Mouse (Mus musculus) limb, embryonic 14.5 days (tissue): ENCODE results near the gene Fam186b. TPM values are rescaled to one million over a fixed set of nuclear protein-coding genes. Genes with fewer than 3 reads are reported as not detected.

Source experiments
- ATAC-seq: fragments of 200-750 bp; cut with Nextera tagmentation; 2 replicates; pipeline ENCODE4 v1.8.0; 2017; ENCODE audit warnings: low read depth, moderate number of reproducible peaks, moderate TSS enrichment; ENCODE audit not compliant: low FRiP score
- DNase-seq: peaks from one replicate; pipeline ENCODE4 v3.0.0-alpha.2; 2015; ENCODE audit warnings: low spot score
- H3K27ac ChIP-seq: fragments of 300-500 bp; sonication (generic); replicated peaks from 2 replicates; pipeline ENCODE4 v1.5.1; 2014; ENCODE audit warnings: low read depth, mild to moderate bottlenecking, low read length, moderate library complexity, mixed read lengths
- H3K27me3 ChIP-seq: fragments of 300-500 bp; sonication (generic); 2 replicates; pipeline ENCODE4 v1.6.1; 2014; ENCODE audit warnings: low read length, mixed read lengths; ENCODE audit not compliant: control insufficient read depth, insufficient read depth
- H3K36me3 ChIP-seq: fragments of 300-500 bp; sonication (generic); 2 replicates; pipeline ENCODE4 v1.6.1; 2014; ENCODE audit warnings: mild to moderate bottlenecking, low read length, moderate library complexity, mixed read lengths; ENCODE audit not compliant: control insufficient read depth, insufficient read depth
- H3K4me1 ChIP-seq: fragments of 300-500 bp; sonication (generic); 2 replicates; pipeline ENCODE4 v1.6.1; 2014; ENCODE audit warnings: antibody characterized with exemption, low read length, mixed read lengths; ENCODE audit not compliant: control insufficient read depth, insufficient read depth
- H3K4me2 ChIP-seq: fragments of 300-500 bp; sonication (generic); replicated peaks from 2 replicates; pipeline ENCODE4 v1.6.1; 2014; ENCODE audit warnings: low read depth, mild to moderate bottlenecking, low read length, moderate library complexity; ENCODE audit not compliant: severe bottlenecking
- H3K4me3 ChIP-seq: fragments of 300-500 bp; sonication (generic); replicated peaks from 2 replicates; pipeline ENCODE4 v1.5.1; 2014; ENCODE audit warnings: low read length
- H3K9ac ChIP-seq: fragments of 300-500 bp; sonication (generic); 2 replicates; pipeline ENCODE4 v1.6.1; 2014; ENCODE audit warnings: mild to moderate bottlenecking, low read depth, low read length, moderate library complexity; ENCODE audit not compliant: severe bottlenecking
- H3K9me3 ChIP-seq: fragments of 300-500 bp; sonication (generic); 2 replicates; pipeline ENCODE4 v1.6.1; 2016; ENCODE audit warnings: low read length; ENCODE audit not compliant: control insufficient read depth
- POLR2A ChIP-seq: fragments of 200-500 bp; IDR thresholded peaks from 2 replicates; pipeline ENCODE4 v1.8.0; 2012; ENCODE audit warnings: inconsistent platforms, mild to moderate bottlenecking, moderate library complexity, borderline replicate concordance; ENCODE audit not compliant: insufficient read depth, insufficient read length; ENCODE audit errors: extremely low read depth
- WGBS: fragments of 180-500 bp; shearing (Covaris S2); extraction: QIAGEN DNeasy Blood & Tissue Kit; methylation state at CpG from one replicate; pipeline ENCODE4 v1.1.7; 2014; 5-methylcytosine and 5-hydroxymethylcytosine counted together
- polyA plus RNA-seq, 2 experiments: library from polyadenylated mRNA; depleted of rRNA in 1 of 2; stranded (reverse) in 1 of 2; unstranded in 1 of 2; fragments of >200 nt; fragmentation: Nextera tagmentation in 1 of 2; extraction: Ambion mirVana in 1 of 2; gene quantifications; 2 replicates each; pipeline versions ENCODE4 v1.2.1 to v1.2.3; 2012 to 2014

The Fam186b gene
- polyA plus RNA-seq, 2 experiments = 0.19 to 0.32 TPM

DNA sequence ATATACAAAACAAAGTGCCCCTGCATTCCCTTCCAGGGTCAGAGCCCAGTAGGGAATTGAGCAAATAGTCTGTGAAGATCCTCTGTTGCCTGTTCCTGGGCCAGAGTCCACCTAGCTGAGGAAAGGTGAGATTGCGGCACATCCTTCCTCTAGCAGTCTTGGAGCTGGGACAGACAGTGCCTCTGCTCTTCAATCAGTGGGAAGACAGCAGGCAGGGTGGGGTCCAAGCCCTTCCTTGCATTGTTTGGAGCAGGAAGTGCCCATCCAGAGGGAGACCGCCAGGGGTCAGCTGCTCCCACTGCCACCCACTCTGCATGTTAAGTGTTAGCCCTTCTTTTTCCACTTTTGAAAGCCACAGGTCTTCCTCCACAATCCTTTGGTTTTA is 21.6 kb upstream of the Fam186b start:
- H3K4me1 ChIP-seq = no peaks in the 10 kb centered on the region
- DNase-seq = no peak
- no peak overlapping the region for H3K4me3 ChIP-seq
- H3K27me3 ChIP-seq = no peaks in the 10 kb centered on the region
- ATAC-seq = no peak
- H3K9ac ChIP-seq = no peak overlapping the region
- H3K36me3 ChIP-seq = peaks cover 96% of the 10 kb centered on the region
- TF ChIP-seq POLR2A = no peak
- WGBS = 80% methylated on average over 2 of the region's 2 CpGs
- no peaks in the 10 kb centered on the region for H3K9me3 ChIP-seq
- H3K27ac ChIP-seq = peak overlapping the region; percentile 7; the same call in 1 of the 2 replicates
- H3K4me2 ChIP-seq = no peak overlapping the region

DNA sequence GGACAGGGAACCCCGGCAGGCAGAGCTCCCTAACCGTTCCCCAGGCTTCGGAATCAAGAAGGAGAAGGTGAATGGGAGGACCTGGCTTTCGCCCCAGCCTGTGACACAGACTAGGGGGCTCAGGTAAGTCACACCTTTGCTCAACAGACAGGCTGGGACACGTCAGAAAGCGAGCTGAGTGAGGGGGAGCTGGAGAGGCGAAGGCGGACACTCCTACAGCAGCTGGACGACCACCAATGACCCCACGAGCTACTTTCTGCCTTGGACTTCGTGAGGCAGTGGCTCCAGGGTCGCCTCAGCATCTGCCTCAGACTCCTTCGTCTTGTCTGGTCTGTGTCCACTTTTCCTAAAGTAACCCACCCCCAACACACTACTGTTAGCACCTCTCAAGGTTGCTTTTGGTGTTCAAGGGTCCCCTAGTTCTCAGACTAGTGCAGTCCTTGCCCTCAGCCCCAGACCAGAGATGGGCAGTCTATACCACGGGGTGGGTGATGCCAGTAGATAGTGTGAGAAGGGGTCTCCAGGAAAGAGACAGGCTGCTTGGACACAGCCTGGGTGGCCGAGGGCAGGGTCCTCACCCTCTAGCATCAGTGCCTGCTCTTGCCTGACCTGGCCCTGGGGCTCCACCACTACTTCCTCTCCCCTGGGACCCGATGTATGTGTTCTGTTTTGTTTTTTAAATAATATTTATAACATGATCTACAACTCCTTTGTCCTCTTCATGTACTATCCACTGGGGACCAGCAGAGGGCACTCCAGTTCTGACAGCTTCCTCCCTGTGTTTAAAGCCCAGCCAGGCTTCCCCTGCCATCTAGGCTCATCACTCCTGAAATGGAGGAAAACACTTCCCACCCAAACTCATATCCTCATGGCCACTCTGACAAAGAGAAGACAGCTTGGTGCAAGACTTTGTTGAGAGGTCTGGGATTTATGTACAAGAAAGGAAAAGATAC is 20.9 kb upstream of the Fam186b start:
- no peak for TF ChIP-seq POLR2A
- Histone ChIP-seq H3K4me3 (no peak overlapping the region), H3K4me1 (no peaks in the 10 kb centered on the region), H3K27ac (peak overlapping the region; percentile 7; the same call in 1 of the 2 replicates), H3K9me3 (no peaks in the 10 kb centered on the region), H3K4me2 (no peak overlapping the region), H3K27me3 (no peaks in the 10 kb centered on the region), H3K9ac (no peak overlapping the region), H3K36me3 (peaks cover 96% of the 10 kb centered on the region)
- peak; percentile 87 for DNase-seq
- peak; percentile 28; the same call in 1 of the 2 replicates for ATAC-seq
- WGBS = 76% methylated on average over 16 of the region's 16 CpGs

DNA sequence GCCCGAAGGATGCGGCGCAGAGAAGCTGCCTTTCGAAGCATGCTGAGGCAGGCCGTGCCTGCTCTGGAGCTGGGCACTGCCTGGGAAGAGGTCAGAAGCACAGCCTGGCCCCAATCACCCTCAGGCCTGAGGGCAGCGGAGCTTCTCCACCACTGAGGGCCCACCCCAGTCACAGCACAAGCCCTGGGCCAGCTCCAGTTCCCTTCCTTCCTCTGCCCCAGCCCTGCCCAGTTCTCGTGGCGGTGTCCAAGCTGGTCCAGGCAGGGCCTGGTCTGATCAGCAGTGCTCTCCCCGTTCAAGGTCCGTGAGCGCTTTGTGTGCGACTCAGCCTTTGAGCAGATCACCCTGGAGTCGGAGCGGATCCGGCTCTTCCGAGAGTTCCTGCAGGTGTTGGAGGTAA is 19.2 kb upstream of the Fam186b start:
- no peak overlapping the region for H3K27ac ChIP-seq
- H3K4me3 ChIP-seq = no peak overlapping the region
- 89% methylated on average over 16 of the region's 16 CpGs for WGBS
- no peak overlapping the region for H3K4me2 ChIP-seq
- H3K4me1 ChIP-seq = no peaks in the 10 kb centered on the region
- ATAC-seq = no peak
- H3K27me3 ChIP-seq = no peaks in the 10 kb centered on the region
- no peak for TF ChIP-seq POLR2A
- DNase-seq = no peak
- no peak overlapping the region for H3K9ac ChIP-seq
- no peaks in the 10 kb centered on the region for H3K9me3 ChIP-seq
- H3K36me3 ChIP-seq = peaks cover 94% of the 10 kb centered on the region

DNA sequence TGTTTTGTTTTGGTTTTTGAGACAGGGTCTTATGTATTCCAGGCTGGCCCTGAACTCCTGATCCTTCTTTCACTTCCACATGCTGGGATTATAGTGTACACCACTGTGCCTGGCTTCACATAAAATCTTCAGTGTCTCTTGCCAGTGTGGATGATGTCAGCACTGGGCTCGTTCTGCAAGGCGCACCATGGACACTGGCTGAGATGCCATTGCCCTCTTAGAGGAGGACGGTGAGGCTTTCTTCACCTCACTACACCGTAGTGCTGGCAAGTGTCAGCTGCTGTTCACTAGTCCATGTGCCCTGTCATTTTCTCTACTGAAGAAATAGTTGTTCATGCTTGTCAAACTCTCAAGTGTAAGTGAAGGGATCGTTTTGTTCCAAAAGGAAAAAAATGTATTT is 14.9 kb upstream of the Fam186b start:
- no peak overlapping the region for H3K4me2 ChIP-seq
- ATAC-seq (no peak), DNase-seq (no peak)
- H3K36me3 ChIP-seq = peaks cover 94% of the 10 kb centered on the region
- no peak overlapping the region for H3K4me3 ChIP-seq
- no peak for TF ChIP-seq POLR2A
- no peaks in the 10 kb centered on the region for H3K27me3 ChIP-seq
- 90% methylated on average over 5 of the region's 5 CpGs for WGBS
- no peak overlapping the region for H3K9ac ChIP-seq
- no peak overlapping the region for H3K27ac ChIP-seq
- H3K4me1 ChIP-seq = no peaks in the 10 kb centered on the region
- H3K9me3 ChIP-seq = no peaks in the 10 kb centered on the region

DNA sequence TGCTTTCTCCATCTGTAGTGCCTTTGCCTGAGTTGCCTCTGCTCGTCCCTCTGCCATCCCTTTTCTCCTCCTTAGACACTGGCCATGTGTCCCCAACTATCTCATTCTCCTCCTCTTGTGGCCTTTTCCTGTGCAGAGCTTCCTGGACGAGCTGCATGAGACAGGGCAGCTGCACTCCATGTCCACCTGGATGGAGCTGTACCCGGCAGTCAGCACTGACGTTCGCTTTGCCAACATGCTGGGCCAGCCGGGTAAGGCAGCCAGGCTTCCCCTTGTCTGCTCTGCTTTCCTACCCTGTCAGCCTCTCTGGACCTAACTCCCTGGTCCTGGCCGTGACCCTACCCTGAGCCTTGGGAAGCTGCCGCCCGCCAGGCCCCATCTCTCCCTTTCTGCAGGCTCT is 13.9 kb upstream of the Fam186b start:
- Histone ChIP-seq H3K36me3 (peaks cover 94% of the 10 kb centered on the region), H3K4me1 (no peaks in the 10 kb centered on the region), H3K4me2 (no peak overlapping the region), H3K9ac (no peak overlapping the region), H3K4me3 (no peak overlapping the region), H3K27ac (no peak overlapping the region), H3K27me3 (no peaks in the 10 kb centered on the region), H3K9me3 (no peaks in the 10 kb centered on the region)
- DNase-seq (no peak), ATAC-seq (no peak)
- WGBS = 91% methylated on average over 9 of the region's 9 CpGs
- no peak for TF ChIP-seq POLR2A

DNA sequence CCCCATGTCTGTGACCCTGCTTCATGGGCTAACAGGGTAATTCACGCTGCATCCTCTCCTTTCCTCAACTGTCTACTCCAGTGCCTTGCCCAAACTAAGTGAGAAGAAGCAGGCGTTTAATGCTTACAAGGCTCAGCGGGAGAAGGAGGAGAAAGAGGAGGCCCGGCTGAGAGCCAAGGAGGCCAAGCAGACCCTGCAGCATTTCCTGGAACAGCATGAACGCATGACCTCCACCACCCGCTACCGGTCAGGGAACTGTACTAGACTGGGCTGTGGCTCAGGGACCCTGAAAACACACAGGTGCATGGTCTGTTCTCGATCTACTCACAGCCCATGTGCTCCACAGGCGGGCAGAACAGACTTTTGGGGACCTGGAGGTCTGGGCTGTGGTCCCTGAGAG is 11.8 kb upstream of the Fam186b start:
- WGBS = 89% methylated on average over 9 of the region's 9 CpGs
- ATAC-seq (no peak), DNase-seq (no peak)
- Histone ChIP-seq H3K4me1 (no peaks in the 10 kb centered on the region), H3K9ac (no peak overlapping the region), H3K4me3 (no peak overlapping the region), H3K36me3 (peaks cover 87% of the 10 kb centered on the region), H3K27me3 (no peaks in the 10 kb centered on the region), H3K9me3 (no peaks in the 10 kb centered on the region), H3K4me2 (no peak overlapping the region), H3K27ac (no peak overlapping the region)
- no peak for TF ChIP-seq POLR2A
